In genomic region chr2:153670111-153670510, GRCm38 (mm10) we compare ENCODE assay signal across 23 mouse cellular contexts. TPM values are rescaled to one million over a fixed set of nuclear protein-coding genes. Genes with fewer than 3 reads are reported as not detected.
DNase-seq lines count a peak whose midpoint lies in the region; ATAC-seq lines count a peak whose summit lies in the region.
"Had no signal": no experiment of that assay in that cellular context is flagged by ENCODE, and none has a peak within 500 bp of the region (broad histone marks: within the 10 kb centered on the region; RNA-seq: fewer than 3 reads in every experiment).

No protein-coding gene starts in this region.

- H3K27ac ChIP-seq in embryonic facial prominence, embryonic 14.5 days (replicated peaks; ENCODE audit: low read depth, low read length) = no peak overlapping the region
- H3K27ac ChIP-seq: heart, embryonic 15.5 days; kidney, embryonic 15.5 days; left cerebral cortex, adult 2 months; liver, embryonic 15.5 days; stomach, embryonic 15.5 days had no signal

- H3K4me1 ChIP-seq in embryonic facial prominence, embryonic 14.5 days (ENCODE audit: control insufficient read depth, insufficient read depth, low read length) = no peaks in the 10 kb centered on the region
- H3K4me1 ChIP-seq: kidney, embryonic 15.5 days; liver, embryonic 15.5 days; stomach, embryonic 15.5 days had no signal

- no peak for ATAC-seq in embryonic facial prominence, embryonic 14.5 days (ENCODE audit: low read depth)
- ATAC-seq: activated CD4-positive, CD25-positive, alpha-beta regulatory T cell, adult 4 months; intestine, embryonic 16.5 days; Patski had no signal

- no peaks in the 10 kb centered on the region for H3K27me3 ChIP-seq in embryonic facial prominence, embryonic 14.5 days (replicated peaks; ENCODE audit: control insufficient read depth, insufficient read depth, low read length)
- H3K27me3 ChIP-seq: heart, embryonic 15.5 days; kidney, embryonic 15.5 days; liver, embryonic 15.5 days; Patski; stomach, embryonic 15.5 days had no signal

- no peaks in the 10 kb centered on the region for H3K9me3 ChIP-seq in embryonic facial prominence, embryonic 14.5 days (ENCODE audit: control insufficient read depth, low read length)
- H3K9me3 ChIP-seq: heart, embryonic 15.5 days; kidney, embryonic 15.5 days; liver, embryonic 15.5 days; stomach, embryonic 15.5 days had no signal

- peak; percentile 31 to 37 for DNase-seq in cerebellum, postnatal 14 days
- no peak for DNase-seq in cerebellum, adult 9-10 months
- peak; percentile 13 for DNase-seq in kidney, postnatal 10 days
- no peak for DNase-seq in kidney, postnatal 14 days
- DNase-seq in ovary, postnatal 36 days (ENCODE audit: low spot score) = peak; percentile 8
- no peak for DNase-seq in ovary, postnatal 14 days (ENCODE audit: low spot score)
- peak; percentile 22 for DNase-seq in embryonic facial prominence, embryonic 14.5 days (ENCODE audit: low spot score)
- DNase-seq: B cell, adult 2 months; cerebellum, adult 8-10 months; heart, adult 11 months; thymus, adult 2 months had no signal

- no peak overlapping the region for H3K4me3 ChIP-seq in embryonic facial prominence, embryonic 14.5 days (ENCODE audit: low read depth, low read length)
- H3K4me3 ChIP-seq: heart, embryonic 15.5 days; kidney, embryonic 15.5 days; left cerebral cortex, adult 2 months; liver, embryonic 15.5 days; stomach, embryonic 15.5 days had no signal

- H3K36me3 ChIP-seq in embryonic facial prominence, embryonic 14.5 days (ENCODE audit: control insufficient read depth, insufficient read depth, low read length) = no peaks in the 10 kb centered on the region
- H3K36me3 ChIP-seq: heart, embryonic 15.5 days; liver, embryonic 15.5 days had no signal

- 63% methylated on average over 5 of the region's 5 CpGs for WGBS in embryonic facial prominence, embryonic 14.5 days

- no peak overlapping the region for H3K9ac ChIP-seq in embryonic facial prominence, embryonic 14.5 days (ENCODE audit: low read depth, low read length)
- H3K9ac ChIP-seq: heart, embryonic 15.5 days; kidney, embryonic 15.5 days; liver, embryonic 15.5 days; stomach, embryonic 15.5 days had no signal

- H3K4me2 ChIP-seq in embryonic facial prominence, embryonic 14.5 days (ENCODE audit: low read depth, low read length) = no peak overlapping the region
- H3K4me2 ChIP-seq: heart, embryonic 15.5 days; kidney, embryonic 15.5 days; liver, embryonic 15.5 days; stomach, embryonic 15.5 days had no signal

RNA-seq across cellular contexts. Expression of gene Dnmt3b, which starts 20.9 kb away (rescaled TPM):
- polyA plus RNA-seq in embryonic facial prominence, embryonic 14.5 days (2014; fragmentation: Nextera tagmentation; extraction: Ambion mirVana) = 7.0 and 7.6 TPM in 2 replicates

RNA-seq across cellular contexts. Expression of gene Dnmt3c, which starts 26.3 kb away (rescaled TPM):
- polyA plus RNA-seq in embryonic facial prominence, embryonic 14.5 days (2014; fragmentation: Nextera tagmentation; extraction: Ambion mirVana) = not detected in 2 replicates
- polyA plus RNA-seq: activated CD4-positive, CD25-positive, alpha-beta regulatory T cell, adult 4 months; embryonic facial prominence, embryonic 11.5 days; heart, embryonic 15.5 days; hindbrain, embryonic 11.5 days; intestine, embryonic 16.5 days; kidney, embryonic 15.5 days; limb, embryonic 11.5 days; neural tube, embryonic 14.5 days; thymus, adult 2 months had no signal

RNA-seq across cellular contexts. Expression of gene Commd7, which starts 37.5 kb away (rescaled TPM):
- 61.5 and 66.5 TPM in 2 replicates for polyA plus RNA-seq in embryonic facial prominence, embryonic 14.5 days (2014; fragmentation: Nextera tagmentation; extraction: Ambion mirVana)

Comparison
In these comparisons a context has a peak if more than half of its experiments do, and no peak if none do; other contexts are left out.
1. DNase-seq: peak in cerebellum, postnatal 14 days (2 of 2), kidney, postnatal 10 days (single experiment), ovary, postnatal 36 days (single experiment) and embryonic facial prominence, embryonic 14.5 days (single experiment); none in cerebellum, adult 9-10 months (single experiment), kidney, postnatal 14 days (single experiment) and ovary, postnatal 14 days (single experiment).